Mouse (Mus musculus) kidney, adult 2 months (tissue): ENCODE results near the gene Snrpa. TPM values are rescaled to one million over a fixed set of nuclear protein-coding genes. Genes with fewer than 3 reads are reported as not detected.

Experiments used
- DNase-seq: peaks from one replicate; pipeline ENCODE4 v3.0.0; 2021
- H3K27ac ChIP-seq: fragments of 200-500 bp; 2 replicates; pipeline ENCODE4 v1.5.1; 2012; ENCODE audit warnings: low read depth, low read length, control low read depth, inconsistent platforms; ENCODE audit not compliant: insufficient read depth
- H3K27me3 ChIP-seq: fragments of 200-500 bp; replicated peaks from 2 replicates; pipeline ENCODE4 v1.6.1; 2012; ENCODE audit warnings: mild to moderate bottlenecking, moderate library complexity, low read length, inconsistent platforms; ENCODE audit not compliant: control insufficient read depth, insufficient read depth
- H3K36me3 ChIP-seq: fragments of 200-500 bp; 2 replicates; pipeline ENCODE4 v1.6.1; 2012; ENCODE audit warnings: mild to moderate bottlenecking, moderate library complexity, low read length, inconsistent platforms; ENCODE audit not compliant: control insufficient read depth, insufficient read depth
- H3K4me1 ChIP-seq: fragments of 200-500 bp; 2 replicates; pipeline ENCODE4 v1.6.1; 2011; ENCODE audit warnings: low read length; ENCODE audit not compliant: control insufficient read depth, insufficient read depth
- H3K4me3 ChIP-seq: fragments of 200-500 bp; 2 replicates; pipeline ENCODE4 v1.5.1; 2011; ENCODE audit warnings: mild to moderate bottlenecking, low read depth, low read length, control low read depth; ENCODE audit not compliant: insufficient read depth
- CTCF ChIP-seq: fragments of 200-500 bp; conservative IDR thresholded peaks from 2 replicates; pipeline ENCODE4 v1.5.1; 2011; ENCODE audit warnings: low read depth, mild to moderate bottlenecking, control low read depth, low read length, moderate library complexity, mixed read lengths; ENCODE audit not compliant: insufficient read depth, insufficient read length
- POLR2A ChIP-seq: fragments of 200-500 bp; IDR thresholded peaks from one replicate; pipeline ENCODE4 v1.6.1; 2011; ENCODE audit warnings: low read depth, low read length, control low read depth
- WGBS: fragments of 180-500 bp; shearing (Covaris S2); methylation state at CpG from one replicate; pipeline ENCODE4 v1.1.7; 2018; 5-methylcytosine and 5-hydroxymethylcytosine counted together
- polyA plus RNA-seq: library from polyadenylated mRNA; depleted of rRNA; stranded (reverse); fragments of >200 nt; gene quantifications from 2 replicates; pipeline ENCODE4 v1.2.3, GENCODE M21; 2012

Gene Snrpa
- polyA plus RNA-seq, 1 experiment, result 127 TPM

- Histone ChIP-seq H3K27ac (no peak overlapping the region), H3K36me3 (peaks cover 3% of the 10 kb centered on the region; the same call in 1 of the 2 replicates), H3K4me1 (peaks cover 7% of the 10 kb centered on the region), H3K27me3 (no peaks in the 10 kb centered on the region), H3K4me3 (no peak overlapping the region)
- TF ChIP-seq CTCF (peak; percentile 80), POLR2A (no peak)
- no peak for DNase-seq
- 55% methylated on average over 3 of the region's 3 CpGs for WGBS
Measured at GRCm38 (mm10) chr7:27184964-27185363, 11.1 kb downstream of the Snrpa start.

- Histone ChIP-seq H3K4me3 (no peak overlapping the region), H3K27ac (no peak overlapping the region), H3K27me3 (no peaks in the 10 kb centered on the region), H3K4me1 (peaks cover 13% of the 10 kb centered on the region), H3K36me3 (no peaks in the 10 kb centered on the region; the same call in 1 of the 2 replicates)
- WGBS, result 58% methylated on average over 1 of the region's 1 CpGs
- no peak for DNase-seq
- TF ChIP-seq POLR2A, result no peak
- no peak for TF ChIP-seq CTCF
Measured at GRCm38 (mm10) chr7:27182498-27182897, 13.6 kb downstream of the Snrpa start.

- Histone ChIP-seq H3K4me3 (no peak within 1 kb of the TSS), H3K27ac (peak within 1 kb of the TSS; percentile 43), H3K27me3 (no peaks in the 10 kb centered on the region), H3K4me1 (peaks cover 13% of the 10 kb centered on the region), H3K36me3 (no peaks in the 10 kb centered on the region; the same call in 1 of the 2 replicates)
- TF ChIP-seq POLR2A (no peak), CTCF (no peak)
- 67% methylated on average over 14 of the region's 14 CpGs for WGBS
- no peak for DNase-seq
Measured at GRCm38 (mm10) chr7:27180837-27181695, 15.0 kb downstream of the Snrpa start, which contains the start of the genes Gm21983 and Mia. Gm21983 (minus strand) TSS chr7:27181086. Mia (minus strand) TSS chr7:27181157.

- peaks cover 13% of the 10 kb centered on the region for H3K4me1 ChIP-seq
- H3K27me3 ChIP-seq, result no peaks in the 10 kb centered on the region
- H3K36me3 ChIP-seq, result no peaks in the 10 kb centered on the region
- 24% methylated on average over 5 of the region's 5 CpGs for WGBS
- no peak for TF ChIP-seq POLR2A
- TF ChIP-seq CTCF, result no peak
- peak overlapping the region; percentile 43 for H3K27ac ChIP-seq
- H3K4me3 ChIP-seq, result no peak overlapping the region
- peak; percentile 94 for DNase-seq
Measured at GRCm38 (mm10) chr7:27180036-27180435, 16.0 kb downstream of the Snrpa start.

- H3K27ac ChIP-seq, result peak overlapping the region; percentile 72
- 44% methylated on average over 16 of the region's 16 CpGs for WGBS
Measured at GRCm38 (mm10) chr7:27179217-27179918, 16.7 kb downstream of the Snrpa start.

GRCm38 (mm10) chr7:27178324-27179216, 17.5 kb downstream of the Snrpa start, which contains the start of gene Rab4b:
Rab4b (minus strand) TSS chr7:27178896.
- no peaks in the 10 kb centered on the region for H3K27me3 ChIP-seq
- no peak for TF ChIP-seq POLR2A
- peak; percentile 68 for TF ChIP-seq CTCF
- H3K27ac ChIP-seq, result peak within 1 kb of the TSS; percentile 78
- peak; percentile 100 for DNase-seq
- peaks cover 13% of the 10 kb centered on the region for H3K4me1 ChIP-seq
- no peaks in the 10 kb centered on the region for H3K36me3 ChIP-seq
- WGBS, result under 1% methylated on average over 53 of the region's 53 CpGs
- H3K4me3 ChIP-seq, result peak within 1 kb of the TSS; percentile 80

More at GRCm38 (mm10) chr7:27179217-27179918, 16.7 kb downstream of the Snrpa start:
- Histone ChIP-seq H3K27me3 (no peaks in the 10 kb centered on the region), H3K4me3 (peak overlapping the region; percentile 35), H3K36me3 (no peaks in the 10 kb centered on the region), H3K4me1 (peaks cover 13% of the 10 kb centered on the region)
- TF ChIP-seq CTCF (no peak), POLR2A (no peak)
- DNase-seq, result peak; percentile 20
